Mouse (Mus musculus): ENCODE data around the gene Cacng1. TPM values are rescaled to one million over a fixed set of nuclear protein-coding genes. Genes with fewer than 3 reads are reported as not detected.

Cacng1 gene
- not detected in 2 replicates for polyA plus RNA-seq (2021; fragmentation: Nextera tagmentation)
- long read RNA-seq, experiment 1, result 0 reads
- long read RNA-seq, experiment 2, result 0 reads

GRCm38 (mm10) chr11:107716332-107716938 lies at the start of gene Cacng1:
Gene Cacng1 (minus strand): TSS chr11:107716522.

Other genes starting within 250 kb of the Cacng1 start
- 13.7 and 28.8 TPM in 2 replicates for gene Pitpnc1, start 245.8 kb downstream of the Cacng1 start, polyA plus RNA-seq (2021; fragmentation: Nextera tagmentation)
- gene Psmd12, start 237.0 kb downstream of the Cacng1 start, polyA plus RNA-seq (2021; fragmentation: Nextera tagmentation), result 128 and 131 TPM in 2 replicates
- gene Helz, start 168.6 kb downstream of the Cacng1 start, polyA plus RNA-seq (2021; fragmentation: Nextera tagmentation), result 12.1 and 15.2 TPM in 2 replicates
- 3.0 and 3.3 TPM in 2 replicates for gene Cacng4, start 78.0 kb upstream of the Cacng1 start, polyA plus RNA-seq (2021; fragmentation: Nextera tagmentation)
- 8.9 and 10.1 TPM in 2 replicates for gene Cacng5, start 198.5 kb upstream of the Cacng1 start, polyA plus RNA-seq (2021; fragmentation: Nextera tagmentation)

Data from layer of hippocampus, adult 6 months (tissue).